Mouse (Mus musculus): ENCODE measurements around the gene Matn4. TPM values are rescaled to one million over a fixed set of nuclear protein-coding genes. Genes with fewer than 3 reads are reported as not detected.
A peak's percentile ranks its signal among the peaks of the same experiment; 100 is the strongest.
"Not testable (repeated sequence)": the region's sequence is repeated elsewhere in the genome, so short reads cannot be mapped to it uniquely, and the experiment has no call there.

Matn4 gene
- total RNA-seq, 2 experiments from 2014 or later, result 10.3 to 11.2 TPM

DNA sequence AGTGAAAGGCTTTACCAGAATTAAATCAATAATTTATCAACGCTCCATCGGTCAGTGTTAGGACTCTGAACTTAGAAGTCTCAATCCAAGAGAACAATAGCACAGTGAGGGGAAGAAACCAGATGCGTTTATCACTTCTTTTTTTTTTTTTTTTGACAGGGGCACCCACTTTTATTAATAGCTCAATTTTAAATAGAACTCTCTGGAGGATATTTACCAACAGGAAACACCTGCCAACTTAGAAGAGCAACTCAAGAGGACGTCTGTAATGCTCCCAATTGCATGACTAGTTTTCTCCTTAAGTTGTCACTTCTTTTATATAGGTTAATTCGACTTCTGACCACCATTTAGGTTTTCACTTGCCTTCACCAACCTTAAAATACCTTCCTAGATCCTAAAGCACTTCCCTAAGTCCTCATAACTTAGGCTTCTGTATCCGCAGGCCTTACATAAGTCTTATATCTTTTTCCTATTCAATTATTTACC is 36.3 kb downstream of the Matn4 start:
- Histone ChIP-seq H3K4me3 (no peak overlapping the region), H3K27ac (no peak overlapping the region)
- TF ChIP-seq CTCF (conservative IDR thresholded peaks at IDR 0.05), result no peak
- DNase-seq (ENCODE audit: low spot score in 2 of 2), result no peak

DNA sequence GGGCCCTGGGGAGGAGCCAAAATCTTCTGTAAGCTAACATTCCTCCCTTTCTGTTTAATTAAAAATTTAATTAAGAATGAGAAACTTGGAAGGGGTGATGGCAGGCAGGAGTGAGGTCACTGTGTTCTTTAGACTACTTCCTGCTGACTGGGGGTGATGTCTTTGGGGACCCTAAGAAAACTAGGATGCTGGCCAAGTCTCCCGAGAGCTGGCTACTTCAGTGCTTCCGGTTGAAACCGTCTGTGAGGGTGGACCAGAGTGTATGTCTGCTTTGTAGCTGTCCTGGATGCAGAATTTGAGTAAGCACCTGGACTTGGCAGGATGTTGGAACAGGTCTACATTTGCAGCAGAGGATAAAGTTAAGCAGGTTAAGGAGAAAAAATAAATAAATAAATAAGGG is 38.0 kb downstream of the Matn4 start:
- Histone ChIP-seq H3K4me3 (no peak overlapping the region), H3K27ac (no peak overlapping the region)
- no peak for DNase-seq (ENCODE audit: low spot score in 2 of 2)
- TF ChIP-seq CTCF (conservative IDR thresholded peaks at IDR 0.05), result no peak

DNA sequence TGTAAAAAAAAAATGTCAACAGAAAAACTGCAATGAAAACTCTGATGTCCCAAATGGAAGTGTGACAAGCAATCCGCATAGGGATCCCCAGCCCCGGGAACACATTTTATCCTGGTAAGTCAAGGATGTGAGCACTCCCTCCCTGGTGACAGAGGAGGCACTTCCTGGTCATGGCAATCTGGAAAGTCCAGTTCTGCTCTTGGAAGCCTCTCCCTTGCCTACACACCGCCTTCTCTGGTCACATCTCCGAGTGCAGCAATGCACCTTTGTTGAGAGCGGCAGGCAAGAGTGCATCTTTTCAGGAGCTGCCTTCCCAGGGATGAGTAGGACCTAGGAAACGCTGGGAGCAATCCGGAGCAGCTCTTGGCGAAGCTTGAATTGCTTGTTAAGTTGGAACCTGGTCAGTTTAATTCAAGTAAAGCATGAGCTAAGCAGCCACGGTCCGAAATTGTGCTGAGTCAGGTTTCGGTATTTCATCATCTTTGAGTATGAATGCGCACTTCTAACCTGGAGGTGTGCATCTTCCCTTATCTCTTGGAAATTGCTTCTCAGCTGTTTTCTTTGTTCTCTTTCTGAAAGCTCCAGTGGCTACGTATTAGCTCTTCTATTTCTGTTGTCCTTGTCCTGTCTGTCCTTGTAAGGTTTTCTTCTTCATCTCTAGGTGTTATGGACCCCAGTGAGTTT is 43.8 kb downstream of the Matn4 start:
- DNase-seq (ENCODE audit: low spot score in 2 of 2), result no peak
- TF ChIP-seq CTCF (conservative IDR thresholded peaks at IDR 0.05), result no peak
- Histone ChIP-seq H3K27ac (no peak overlapping the region), H3K4me3 (no peak overlapping the region)

- no peak overlapping the region for H3K27ac ChIP-seq
- H3K4me3 ChIP-seq, result no peak overlapping the region
- TF ChIP-seq CTCF (conservative IDR thresholded peaks at IDR 0.05), result no peak
- no peak for DNase-seq (ENCODE audit: low spot score in 2 of 2)
Observed at GRCm38 (mm10) chr2:164359668-164360067, 45.3 kb downstream of the Matn4 start.

DNA sequence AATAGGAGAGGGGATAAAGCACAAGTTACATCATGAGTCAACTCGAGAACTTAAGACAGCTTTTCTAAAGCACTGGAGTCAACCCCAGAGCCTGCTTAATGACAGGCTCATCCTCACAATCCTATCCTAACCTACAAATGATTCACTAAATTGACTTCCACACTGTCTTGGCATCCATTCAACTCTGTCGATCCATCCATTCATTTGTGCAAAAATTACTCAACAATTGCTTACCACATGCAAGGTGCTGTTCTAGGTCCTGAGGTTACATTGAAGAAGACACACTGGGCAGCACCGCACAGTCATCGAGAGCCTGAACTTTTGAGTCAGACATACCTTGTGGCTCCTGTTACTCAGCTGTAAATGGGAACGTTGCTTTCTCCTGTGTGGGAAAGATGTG is 45.9 kb downstream of the Matn4 start:
- no peak overlapping the region for H3K4me3 ChIP-seq
- TF ChIP-seq CTCF (conservative IDR thresholded peaks at IDR 0.05), result no peak
- DNase-seq (ENCODE audit: low spot score in 2 of 2), result no peak
- no peak overlapping the region for H3K27ac ChIP-seq

DNA sequence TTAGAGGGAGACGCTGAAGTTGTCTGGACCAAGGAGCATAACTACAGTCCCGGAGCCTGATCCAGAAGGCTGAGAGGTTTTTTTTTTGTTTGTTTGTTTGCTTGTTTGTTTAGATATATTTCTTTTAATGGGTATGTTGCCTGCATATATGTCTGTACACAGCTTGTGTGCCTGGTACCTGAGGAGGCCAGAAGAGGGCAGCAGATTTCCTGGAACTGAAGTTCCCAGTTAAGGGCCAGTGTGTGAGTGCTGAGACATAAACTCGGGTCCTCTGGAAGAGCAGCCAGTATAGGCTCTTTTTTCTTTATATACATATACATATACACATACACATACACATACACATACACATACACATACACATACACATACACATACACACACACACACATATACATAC is 46.6 kb downstream of the Matn4 start:
- peak; percentile 56 for TF ChIP-seq CTCF (conservative IDR thresholded peaks at IDR 0.05)
- Histone ChIP-seq H3K4me3 (no peak overlapping the region), H3K27ac (no peak overlapping the region)
- no peak for DNase-seq (ENCODE audit: low spot score in 2 of 2)

- H3K4me3 ChIP-seq, result no peak overlapping the region
- H3K27ac ChIP-seq, result no peak overlapping the region
- DNase-seq (ENCODE audit: low spot score in 2 of 2), result no peak
- no peak for TF ChIP-seq CTCF (conservative IDR thresholded peaks at IDR 0.05)
Observed at GRCm38 (mm10) chr2:164356177-164356967, 48.6 kb downstream of the Matn4 start.

DNA sequence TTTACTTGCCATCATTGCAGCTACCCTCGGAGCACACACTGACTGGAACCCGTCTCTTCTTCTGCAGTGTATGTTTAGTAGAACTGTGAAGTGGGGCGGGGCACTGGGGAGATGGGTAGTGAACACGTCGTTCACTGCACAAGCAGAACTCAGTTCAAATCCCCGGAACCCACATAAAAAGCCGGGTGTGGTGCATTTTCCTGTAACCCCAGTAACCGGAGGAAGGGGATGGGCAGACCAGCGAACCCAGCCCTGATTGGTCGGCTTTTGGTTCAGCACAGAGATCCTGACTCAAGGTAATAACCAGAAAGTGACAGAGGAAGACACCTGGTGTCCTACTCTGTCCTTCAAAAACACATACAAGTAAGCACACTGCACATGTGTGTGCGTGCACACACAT is 51.6 kb downstream of the Matn4 start:
- no peak for DNase-seq (ENCODE audit: low spot score in 2 of 2)
- Histone ChIP-seq H3K4me3 (no peak overlapping the region), H3K27ac (no peak overlapping the region)
- TF ChIP-seq CTCF (conservative IDR thresholded peaks at IDR 0.05), result no peak

DNA sequence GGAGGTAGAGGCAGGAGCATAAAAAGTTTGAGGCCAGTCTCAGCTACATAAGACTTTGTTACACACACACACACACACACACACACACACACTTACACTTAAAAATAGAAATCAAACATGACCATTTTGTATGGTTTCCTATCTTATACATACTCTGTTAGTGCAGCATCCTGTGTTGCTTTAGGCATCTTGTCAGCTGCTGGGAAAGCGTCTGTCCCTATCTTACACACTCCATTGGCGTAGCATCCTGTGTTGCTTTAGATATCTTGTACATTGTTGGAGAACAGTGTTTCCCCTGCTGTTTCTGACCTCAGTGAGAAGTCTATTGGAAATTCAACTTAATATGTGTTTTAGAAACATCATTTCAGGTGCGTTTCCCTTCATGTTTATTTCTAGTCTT is 52.3 kb downstream of the Matn4 start:
- no peak for TF ChIP-seq CTCF (conservative IDR thresholded peaks at IDR 0.05)
- Histone ChIP-seq H3K27ac (no peak overlapping the region), H3K4me3 (no peak overlapping the region)
- DNase-seq (ENCODE audit: low spot score in 2 of 2), result no peak

- no peak for DNase-seq (ENCODE audit: low spot score in 2 of 2)
- Histone ChIP-seq H3K27ac (no peak overlapping the region), H3K4me3 (no peak overlapping the region)
- peak; percentile 66 for TF ChIP-seq CTCF (conservative IDR thresholded peaks at IDR 0.05)
Observed at GRCm38 (mm10) chr2:164348980-164349379, 56.0 kb downstream of the Matn4 start.

DNA sequence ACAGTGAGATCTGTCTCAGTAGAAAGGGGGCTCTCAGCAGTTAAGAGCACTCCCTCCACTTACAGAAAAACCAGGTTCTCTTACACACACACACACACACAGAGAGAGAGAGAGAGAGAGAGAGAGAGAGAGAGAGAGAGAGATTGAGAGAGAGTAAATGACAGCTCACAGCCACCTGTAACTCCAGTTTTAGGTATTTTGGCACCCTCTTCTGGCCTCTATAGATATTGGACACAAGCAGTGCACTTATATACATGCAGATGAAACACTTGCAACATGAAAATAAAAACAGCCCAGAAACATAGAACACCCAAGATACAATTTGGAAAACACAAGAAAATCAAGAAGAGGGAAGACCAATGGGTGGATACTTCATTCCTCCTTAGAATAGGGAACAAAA is 57.3 kb downstream of the Matn4 start:
- H3K27ac ChIP-seq; DNase-seq (ENCODE audit: low spot score in 2 of 2); H3K4me3 ChIP-seq: not testable (repeated sequence)

GRCm38 (mm10) chr2:164343732-164344131 is 61.2 kb downstream of the Matn4 start:
- not testable (repeated sequence) for H3K4me3 ChIP-seq; H3K27ac ChIP-seq; DNase-seq (ENCODE audit: low spot score in 2 of 2)
- TF ChIP-seq CTCF (conservative IDR thresholded peaks at IDR 0.05), result peak; percentile 68

Small RNA genes within 50 kb of the gene (microRNA-seq; reads per million reads assigned to microRNA genes)
- gene Mir7678, result 0 reads per million in 2 experiments

Other genes with a start within 250 kb of the Matn4 start
- gene Kcns1, start 234.0 kb downstream of the Matn4 start, total RNA-seq (2021), result 1 to 10 TPM; 4.4 to 5.7 TPM
- not detected for gene Wfdc5, start 222.4 kb downstream of the Matn4 start, total RNA-seq (2021)
- gene Wfdc12, start 214.6 kb downstream of the Matn4 start, total RNA-seq (2021), result not detected
- gene Wfdc15a, start 205.0 kb downstream of the Matn4 start, total RNA-seq (2021), result not detected
- gene Wfdc15b, start 183.5 kb downstream of the Matn4 start, total RNA-seq (2021), result not detected
- gene Svs2, start 166.7 kb downstream of the Matn4 start, total RNA-seq (2021), result not detected
- not detected for gene Svs3b, start 148.5 kb downstream of the Matn4 start, total RNA-seq (2021)
- gene Svs4, start 126.7 kb downstream of the Matn4 start, total RNA-seq (2021), result not detected
- gene Svs3a, start 115.9 kb downstream of the Matn4 start, total RNA-seq (2021), result not detected
- gene Svs6, start 88.4 kb downstream of the Matn4 start, total RNA-seq (2021), result not detected
- not detected for gene Svs5, start 72.4 kb downstream of the Matn4 start, total RNA-seq (2021)
- gene Slpi, start 16.1 kb downstream of the Matn4 start, total RNA-seq (2021), result 1 to 10 TPM in 1 of 2 experiments, not detected in 1; 1.8 TPM
- gene Rbpjl, start 2.0 kb downstream of the Matn4 start, total RNA-seq (2021), result under 1 TPM; 0.07 to 0.46 TPM
- gene Sdc4, start 38.7 kb upstream of the Matn4 start, total RNA-seq (2021), result 100 to 1,000 TPM; 122 to 137 TPM
- gene Sys1, start 51.8 kb upstream of the Matn4 start, total RNA-seq (2021), result 10 to 100 TPM; 40.8 to 41.0 TPM
- 1 to 10 TPM; 6.2 to 6.9 TPM for gene Gm20458, start 55.8 kb upstream of the Matn4 start, total RNA-seq (2021)
- gene Trp53tg5, start 68.6 kb upstream of the Matn4 start, total RNA-seq (2021), result not detected
- 100 to 1,000 TPM; 111 to 112 TPM for gene Dbndd2, start 80.9 kb upstream of the Matn4 start, total RNA-seq (2021)
- gene Pigt, start 92.4 kb upstream of the Matn4 start, total RNA-seq (2021), result 10 to 100 TPM; 79.3 to 84.1 TPM
- not detected for gene Wfdc2, start 157.3 kb upstream of the Matn4 start, total RNA-seq (2021)
- not detected for gene Spint3, start 168.3 kb upstream of the Matn4 start, total RNA-seq (2021)
- gene Wfdc6a, start 180.3 kb upstream of the Matn4 start, total RNA-seq (2021), result not detected
- gene Eppin, start 188.4 kb upstream of the Matn4 start, total RNA-seq (2021), result not detected
- gene Wfdc6b, start 208.4 kb upstream of the Matn4 start, total RNA-seq (2021), result not detected
- not detected for gene Wfdc8, start 208.5 kb upstream of the Matn4 start, total RNA-seq (2021)
- gene Wfdc16, start 233.6 kb upstream of the Matn4 start, total RNA-seq (2021), result not detected